Mouse (Mus musculus): ENCODE results near the gene Dock2. TPM values are rescaled to one million over a fixed set of nuclear protein-coding genes. Genes with fewer than 3 reads are reported as not detected.

Dock2 gene
- total and polyA plus RNA-seq, 3 experiments, result 60.9 to 101 (median 77.9) TPM

DNA sequence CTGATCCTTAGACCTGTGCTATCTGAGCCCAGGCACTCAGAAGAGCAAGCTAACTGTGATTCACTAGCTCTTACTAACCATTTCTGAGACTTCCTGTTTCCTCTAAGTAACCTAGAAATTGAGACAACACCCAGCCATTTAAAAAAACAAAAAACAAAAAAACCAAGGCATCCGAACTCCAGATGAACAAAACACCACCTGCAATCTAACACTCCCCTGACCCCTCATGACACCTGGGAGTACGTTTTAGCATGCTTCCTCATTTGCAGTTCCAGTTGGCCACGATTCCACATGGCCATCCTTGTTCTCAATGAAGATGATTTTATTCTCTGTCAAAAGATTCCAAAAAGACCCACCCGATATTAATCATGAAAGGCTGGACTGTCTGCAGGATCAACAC is 13.0 kb downstream of the Dock2 start:
- Histone ChIP-seq H3K27ac (ENCODE audit: control insufficient read depth, low read depth, low read length) (no peak overlapping the region), H3K9ac (ENCODE audit: control insufficient read depth, low read depth, low read length, poor library complexity, severe bottlenecking) (no peak overlapping the region), H3K79me2 (ENCODE audit: control insufficient read depth, insufficient read depth, low read length, poor library complexity) (peaks cover 83% of the 10 kb centered on the region), H3K9me3 (replicated peaks; ENCODE audit: insufficient read depth, low read length) (no peaks in the 10 kb centered on the region), H3K4me1 (ENCODE audit: control insufficient read depth in 1 of 2, insufficient read depth in 2 of 2, low read length in 2 of 2) (peaks cover 11 to 29% of the 10 kb centered on the region in 2 experiments), H3K36me3 (ENCODE audit: control insufficient read depth in 1 of 2, insufficient read depth in 2 of 2, low read length in 2 of 2) (peaks cover 28% of the 10 kb centered on the region in 2 experiments), H3K4me3 (ENCODE audit: control insufficient read depth in 1 of 2, insufficient read depth in 1 of 2, low read depth in 2 of 2, low read length in 2 of 2) (no peak overlapping the region), H3K27me3 (ENCODE audit: control insufficient read depth in 1 of 2, insufficient read depth in 2 of 2, low read length in 2 of 2) (no peaks in the 10 kb centered on the region)
- TF ChIP-seq MAZ (IDR thresholded peaks at IDR 0.05; ENCODE audit: low read depth, low read length) (no peak), NELFE (IDR thresholded peaks at IDR 0.05; ENCODE audit: low read depth, low read length) (no peak)
- peak; percentile 42 for DNase-seq (ENCODE audit: low read depth, low spot score)

DNA sequence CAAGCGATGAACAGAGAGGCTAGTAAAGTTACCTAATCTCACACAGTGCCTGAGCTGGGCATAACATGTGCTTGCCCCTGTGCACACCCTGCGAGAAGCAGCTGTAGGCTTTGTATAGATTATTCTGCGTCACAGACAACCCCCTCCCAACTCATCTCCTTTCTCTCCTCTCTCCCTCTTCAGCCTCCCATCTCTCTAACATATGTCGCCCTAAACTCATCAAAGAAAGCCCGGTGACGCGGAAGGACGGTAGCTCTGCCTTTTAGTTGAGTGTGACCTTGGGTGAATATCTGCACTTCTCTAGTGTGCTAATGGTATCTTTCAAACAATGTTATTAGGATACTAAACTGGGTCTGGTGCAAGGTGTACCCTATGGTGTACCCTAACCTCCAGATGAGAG is 13.7 kb downstream of the Dock2 start:
- H3K4me3 ChIP-seq (ENCODE audit: control insufficient read depth in 1 of 2, insufficient read depth in 1 of 2, low read depth in 2 of 2, low read length in 2 of 2), result no peak overlapping the region
- TF ChIP-seq MAZ (IDR thresholded peaks at IDR 0.05; ENCODE audit: low read depth, low read length) (no peak), MXI1 (IDR thresholded peaks at IDR 0.05; ENCODE audit: low read depth, low read length) (no peak), POLR2AphosphoS5 (IDR thresholded peaks at IDR 0.05; ENCODE audit: borderline replicate concordance, low read depth, low read length) (no peak), GABPA (IDR thresholded peaks at IDR 0.05; ENCODE audit: low read depth, low read length) (no peak), ZC3H11A (IDR thresholded peaks at IDR 0.05; ENCODE audit: low read depth, low read length) (no peak), KAT2A (conservative IDR thresholded peaks at IDR 0.05; ENCODE audit: low read depth, low read length) (no peak), E2F4 (IDR thresholded peaks at IDR 0.05; ENCODE audit: borderline replicate concordance, low read depth, low read length) (no peak), MEF2A (IDR thresholded peaks at IDR 0.05; ENCODE audit: extremely low read depth, insufficient replicate concordance, low read depth, low read length, poor library complexity, severe bottlenecking) (no peak), TAL1 (IDR thresholded peaks at IDR 0.05; ENCODE audit: low read length) (no peak), ZNF384 (IDR thresholded peaks at IDR 0.05; ENCODE audit: low read depth, low read length) (no peak), SMC3 (IDR thresholded peaks at IDR 0.05; ENCODE audit: low read depth, low read length) (no peak), EP300 (IDR thresholded peaks at IDR 0.05; ENCODE audit: low read depth in 1 of 2, low read length in 2 of 2) (no peak), ELF1 (IDR thresholded peaks at IDR 0.05; ENCODE audit: low read depth, low read length) (no peak), ZMIZ1 (IDR thresholded peaks at IDR 0.05; ENCODE audit: low read depth, low read length) (no peak), USF2 (IDR thresholded peaks at IDR 0.05; ENCODE audit: borderline replicate concordance in 1 of 2, insufficient read depth in 1 of 2, low read depth in 1 of 2, low read length in 2 of 2) (no peak), CHD2 (IDR thresholded peaks at IDR 0.05; ENCODE audit: low read length) (no peak), MYC (IDR thresholded peaks at IDR 0.05; ENCODE audit: low read depth, low read length) (no peak), TCF12 (IDR thresholded peaks at IDR 0.05; ENCODE audit: low read depth, low read length) (no peak), RAD21 (IDR thresholded peaks at IDR 0.05; ENCODE audit: low read depth, low read length) (no peak), POLR2A (IDR thresholded peaks at IDR 0.05; ENCODE audit: control insufficient read depth in 1 of 2, insufficient read depth in 1 of 2, low read depth in 1 of 2, low read length in 2 of 2, poor library complexity in 1 of 2) (no peak)
- peaks cover 80% of the 10 kb centered on the region for H3K79me2 ChIP-seq (ENCODE audit: control insufficient read depth, insufficient read depth, low read length, poor library complexity)
- peaks cover 27 to 28% of the 10 kb centered on the region in 2 experiments for H3K36me3 ChIP-seq (ENCODE audit: control insufficient read depth in 1 of 2, insufficient read depth in 2 of 2, low read length in 2 of 2)
- H3K9me3 ChIP-seq (replicated peaks; ENCODE audit: insufficient read depth, low read length), result no peaks in the 10 kb centered on the region
- no peaks in the 10 kb centered on the region for H3K27me3 ChIP-seq (ENCODE audit: control insufficient read depth in 1 of 2, insufficient read depth in 2 of 2, low read length in 2 of 2)
- no peak overlapping the region for H3K27ac ChIP-seq (ENCODE audit: control insufficient read depth, low read depth, low read length)
- no peak overlapping the region for H3K9ac ChIP-seq (ENCODE audit: control insufficient read depth, low read depth, low read length, poor library complexity, severe bottlenecking)
- DNase-seq (ENCODE audit: low read depth, low spot score), result no peak
- H3K4me1 ChIP-seq (ENCODE audit: control insufficient read depth in 1 of 2, insufficient read depth in 2 of 2, low read length in 2 of 2), result peaks cover 11 to 29% of the 10 kb centered on the region in 2 experiments

All from MEL (cell line).